8 mouse cellular contexts compared by ENCODE assay signal in the genomic region with DNA sequence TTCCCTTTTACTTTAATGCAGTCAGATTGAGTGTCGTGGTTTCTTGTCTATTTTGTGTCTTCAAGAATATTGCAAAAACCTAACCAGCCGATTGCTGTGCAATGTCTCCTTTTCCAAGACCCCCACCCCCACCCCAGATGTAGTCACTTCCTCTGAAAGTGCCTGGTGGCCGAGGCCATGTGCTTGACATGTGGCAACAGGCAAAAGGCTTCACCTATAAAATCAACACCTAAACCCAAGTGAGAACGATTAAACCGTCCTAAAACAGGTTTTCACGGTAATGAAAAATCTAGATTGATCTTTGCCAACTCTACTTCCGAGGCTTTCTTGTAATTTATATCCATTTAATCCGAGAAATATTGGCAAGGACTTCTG. TPM values are rescaled to one million over a fixed set of nuclear protein-coding genes. Genes with fewer than 3 reads are reported as not detected.
DNase-seq lines count a peak whose midpoint lies in the region; ATAC-seq lines count a peak whose summit lies in the region.

No protein-coding gene starts in this region.

- peak overlapping the region; percentile 100 for H3K9ac ChIP-seq in heart, embryonic 16.5 days (ENCODE audit: low read length)

- WGBS in heart, embryonic 16.5 days: 0% methylated on average over 8 of the region's 8 CpGs

- ATAC-seq in heart, embryonic 16.5 days (replicated peaks; ENCODE audit: extremely low read depth, insufficient read depth, low FRiP score): no peak
- ATAC-seq in granulocyte monocyte progenitor cell, adult 5-6 weeks (replicated peaks; ENCODE audit: poor library complexity, severe bottlenecking): peak; percentile 60

- H3K4me1 ChIP-seq in heart, embryonic 16.5 days (ENCODE audit: control insufficient read depth, insufficient read depth, low read length): peaks cover 26% of the 10 kb centered on the region

- peaks cover 14% of the 10 kb centered on the region for H3K36me3 ChIP-seq in heart, embryonic 16.5 days (ENCODE audit: control insufficient read depth, insufficient read depth)

- H3K4me3 ChIP-seq in heart, embryonic 16.5 days (ENCODE audit: low read length): peak overlapping the region; percentile 97

- no peaks in the 10 kb centered on the region; the same call in 1 of the 2 replicates for H3K27me3 ChIP-seq in heart, embryonic 16.5 days (ENCODE audit: control insufficient read depth, insufficient read depth, low read length)

- H3K27ac ChIP-seq in heart, embryonic 16.5 days (ENCODE audit: low read length): peak overlapping the region; percentile 88; the same call in 1 of the 2 replicates

- DNase-seq in heart, adult 9 months (ENCODE audit: low spot score in 2 of 2): no peak
- peak; percentile 30 for DNase-seq in Muller cell, postnatal 12 days (ENCODE audit: inconsistent ontology term)
- peak; percentile 22 for DNase-seq in lung, postnatal 36 days
- peak; percentile 34 for DNase-seq in thymus, postnatal 14 days
- no peak for DNase-seq in right cerebral cortex, postnatal 14 days
- DNase-seq in layer of hippocampus, adult 9-10 months (ENCODE audit: low spot score): no peak

- H3K9me3 ChIP-seq in heart, embryonic 16.5 days (replicated peaks; ENCODE audit: control insufficient read depth, low read length): no peaks in the 10 kb centered on the region

- peak overlapping the region; percentile 91 for H3K4me2 ChIP-seq in heart, embryonic 16.5 days (ENCODE audit: low read depth, low read length)

RNA-seq across cellular contexts. Expression of gene Cnbp, which starts 1.1 kb away (rescaled TPM):
- polyA plus RNA-seq in heart, embryonic 16.5 days (2015; fragmentation: Nextera tagmentation; extraction: Ambion mirVana): 713 and 783 TPM in 2 replicates
- total RNA-seq in granulocyte monocyte progenitor cell, adult 5-6 weeks (2014; fragmentation: Nextera tagmentation): 481 and 528 TPM in 2 replicates
- total RNA-seq in granulocyte monocyte progenitor cell, adult 5-6 weeks (2017): 1,031 and 1,136 TPM in 2 replicates

RNA-seq across cellular contexts. Expression of gene Isy1, which starts 11.2 kb away (rescaled TPM):
- 21.5 and 29.1 TPM in 2 replicates for polyA plus RNA-seq in heart, embryonic 16.5 days (2015; fragmentation: Nextera tagmentation; extraction: Ambion mirVana)
- total RNA-seq in granulocyte monocyte progenitor cell, adult 5-6 weeks (2014; fragmentation: Nextera tagmentation): 58.9 and 61.0 TPM in 2 replicates
- total RNA-seq in granulocyte monocyte progenitor cell, adult 5-6 weeks (2017): 108 and 127 TPM in 2 replicates

RNA-seq across cellular contexts. Expression of gene Gm45140, which starts 14.2 kb away (rescaled TPM):
- polyA plus RNA-seq in heart, embryonic 16.5 days (2015; fragmentation: Nextera tagmentation; extraction: Ambion mirVana): 2.4 and 2.6 TPM in 2 replicates
- total RNA-seq in granulocyte monocyte progenitor cell, adult 5-6 weeks (2014; fragmentation: Nextera tagmentation): 2.2 and 5.6 TPM in 2 replicates
- total RNA-seq in granulocyte monocyte progenitor cell, adult 5-6 weeks (2017): 11.6 and 14.3 TPM in 2 replicates

RNA-seq across cellular contexts. Expression of gene Rab43, which starts 37.8 kb away (rescaled TPM):
- 8.5 and 10.1 TPM in 2 replicates for polyA plus RNA-seq in heart, embryonic 16.5 days (2015; fragmentation: Nextera tagmentation; extraction: Ambion mirVana)
- total RNA-seq in granulocyte monocyte progenitor cell, adult 5-6 weeks (2014; fragmentation: Nextera tagmentation): 18.8 and 36.7 TPM in 2 replicates
- total RNA-seq in granulocyte monocyte progenitor cell, adult 5-6 weeks (2017): 4.2 and 6.4 TPM in 2 replicates

RNA-seq across cellular contexts. Expression of gene Copg1, which starts 37.8 kb away (rescaled TPM):
- 116 and 117 TPM in 2 replicates for polyA plus RNA-seq in heart, embryonic 16.5 days (2015; fragmentation: Nextera tagmentation; extraction: Ambion mirVana)
- total RNA-seq in granulocyte monocyte progenitor cell, adult 5-6 weeks (2014; fragmentation: Nextera tagmentation): 70.5 and 86.1 TPM in 2 replicates
- total RNA-seq in granulocyte monocyte progenitor cell, adult 5-6 weeks (2017): 73.9 and 78.5 TPM in 2 replicates

Comparison
In these comparisons a context has a peak if more than half of its experiments do, and no peak if none do; other contexts are left out.
1. DNase-seq: peak in Muller cell, postnatal 12 days (single experiment), lung, postnatal 36 days (single experiment) and thymus, postnatal 14 days (single experiment); none in heart, adult 9 months (0 of 2), right cerebral cortex, postnatal 14 days (single experiment) and layer of hippocampus, adult 9-10 months (single experiment).